Mouse (Mus musculus) cerebral cortex, adult 2 months (tissue): ENCODE results near the gene Catip.

ENCODE experiments used
- WGBS: fragments of 180-500 bp; shearing (Covaris S2); methylation state at CpG from one replicate; pipeline ENCODE4 v1.1.7; 2018; 5-methylcytosine and 5-hydroxymethylcytosine counted together

Gene Catip

DNA sequence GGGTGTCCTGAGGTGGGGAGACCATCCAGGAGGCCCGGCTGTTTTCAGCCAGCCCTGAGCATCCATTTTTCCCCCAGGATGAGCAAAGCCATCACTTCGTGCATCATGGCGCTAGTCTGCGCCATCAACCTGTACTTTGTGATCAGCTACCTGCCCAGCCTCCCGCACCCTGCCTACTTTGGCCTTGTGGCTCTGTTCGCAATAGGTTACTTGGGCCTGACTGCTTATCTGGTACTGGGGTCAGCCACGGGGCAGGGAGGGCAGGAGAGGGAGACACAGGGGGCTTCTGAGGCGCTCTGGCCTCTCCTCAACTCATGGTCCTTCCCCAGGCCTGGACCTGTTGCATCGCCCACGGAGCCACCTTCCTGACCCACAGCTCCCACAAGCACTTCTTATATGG lies 23.2 kb downstream of the Catip start:
- WGBS = 94% methylated on average over 10 of the region's 10 CpGs

DNA sequence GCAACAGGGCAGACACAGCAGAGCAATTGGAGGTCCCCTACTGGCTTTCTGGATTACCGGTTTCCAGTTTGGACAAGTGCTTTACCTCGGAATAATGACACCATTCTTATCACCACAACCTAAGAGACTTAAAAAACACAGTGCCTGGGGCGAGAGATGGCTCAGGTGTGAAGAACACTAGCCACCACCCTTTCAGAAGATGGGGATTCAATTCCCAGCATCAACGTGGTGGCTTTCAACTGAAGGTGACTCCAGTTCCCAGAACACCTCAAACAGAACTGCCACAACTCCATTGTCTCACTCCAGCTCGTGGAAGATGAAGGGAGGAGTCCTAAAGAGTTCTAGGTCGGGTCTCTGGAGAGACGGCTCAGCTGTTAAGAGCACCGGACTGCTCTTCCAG lies 23.6 kb downstream of the Catip start:
- WGBS = 89% methylated on average over 8 of the region's 8 CpGs

DNA sequence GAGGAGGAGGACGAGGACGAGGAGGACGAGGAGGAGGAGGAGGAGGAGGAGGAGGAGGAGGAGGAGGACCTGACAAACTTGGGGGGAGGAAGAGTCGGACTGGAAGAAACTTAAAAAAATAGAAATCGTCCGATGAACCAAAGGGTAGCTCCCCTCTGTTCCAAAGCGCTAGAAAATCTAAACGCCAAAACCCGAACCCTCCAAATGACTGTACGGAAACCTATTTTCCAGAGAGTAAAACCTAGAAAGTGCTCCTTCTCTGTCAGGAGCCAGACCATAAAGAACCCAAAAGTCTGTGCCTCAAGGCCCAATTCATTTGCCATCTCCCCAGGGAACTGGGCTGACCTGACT lies 24.4 kb downstream of the Catip start:
- 28% methylated on average over 7 of the region's 10 CpGs for WGBS

DNA sequence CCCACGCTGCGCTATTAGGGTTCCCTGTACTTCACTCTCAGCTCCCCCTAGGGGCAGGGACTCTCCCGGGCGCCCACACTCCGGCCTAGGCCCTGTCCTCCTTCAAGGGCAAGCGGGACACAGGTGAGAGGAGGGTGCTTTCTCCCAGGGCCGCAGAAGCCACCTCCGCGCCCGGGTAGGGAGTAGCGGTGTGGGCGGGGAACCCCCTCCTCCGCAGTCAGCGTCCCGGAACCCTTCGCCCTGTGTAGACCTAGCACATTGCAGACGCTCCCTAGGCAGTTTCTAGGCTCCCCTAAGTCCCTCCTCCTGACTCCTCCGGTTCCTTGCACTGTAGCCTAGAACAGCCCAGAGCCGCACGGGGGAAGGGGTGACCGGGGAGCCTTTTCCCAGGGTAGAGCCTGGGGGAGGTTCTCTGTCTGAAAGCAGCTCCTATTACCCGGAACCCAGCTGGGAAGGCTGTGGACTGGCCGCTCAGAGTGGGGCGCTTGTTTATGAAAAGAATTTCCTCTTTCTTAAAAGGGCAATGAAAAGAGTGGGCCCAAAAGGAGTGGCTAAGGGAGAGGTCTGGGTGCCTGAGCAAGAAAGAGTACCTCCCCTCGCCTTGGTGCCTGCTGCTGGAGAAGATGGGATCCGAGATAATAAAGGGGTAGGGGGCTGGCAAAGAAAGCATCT lies 24.9 kb downstream of the Catip start:
- under 1% methylated on average over 26 of the region's 26 CpGs for WGBS

DNA sequence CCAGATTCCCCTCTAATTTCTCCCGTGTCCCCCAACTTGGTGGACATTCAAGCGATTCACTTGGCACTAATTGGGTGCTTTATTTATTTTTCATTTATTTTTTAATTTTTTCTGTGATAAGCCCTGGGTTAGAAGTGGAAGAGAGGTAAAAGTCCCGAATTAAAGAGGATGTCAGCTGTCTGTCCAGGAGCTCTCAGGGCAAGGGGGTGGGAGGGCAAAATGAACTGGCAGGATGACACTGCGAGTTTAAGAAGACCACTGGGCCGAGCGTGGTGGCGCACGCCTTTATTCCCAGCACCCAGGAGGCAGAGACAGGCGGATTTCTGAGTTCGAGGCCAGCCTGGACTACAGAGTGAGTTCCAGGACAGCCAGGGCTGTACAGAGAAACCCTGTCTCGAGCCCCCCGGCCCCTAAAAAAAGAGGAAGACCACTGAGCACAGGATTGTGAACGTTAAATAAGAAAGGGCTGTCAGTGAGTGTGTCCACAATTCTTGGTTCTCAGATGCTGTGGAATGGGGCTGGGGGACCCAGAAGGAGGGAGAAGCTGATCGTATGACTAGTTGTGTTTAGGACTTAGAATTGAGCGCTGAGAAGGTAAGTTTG lies 25.6 kb downstream of the Catip start:
- 46% methylated on average over 15 of the region's 15 CpGs for WGBS

DNA sequence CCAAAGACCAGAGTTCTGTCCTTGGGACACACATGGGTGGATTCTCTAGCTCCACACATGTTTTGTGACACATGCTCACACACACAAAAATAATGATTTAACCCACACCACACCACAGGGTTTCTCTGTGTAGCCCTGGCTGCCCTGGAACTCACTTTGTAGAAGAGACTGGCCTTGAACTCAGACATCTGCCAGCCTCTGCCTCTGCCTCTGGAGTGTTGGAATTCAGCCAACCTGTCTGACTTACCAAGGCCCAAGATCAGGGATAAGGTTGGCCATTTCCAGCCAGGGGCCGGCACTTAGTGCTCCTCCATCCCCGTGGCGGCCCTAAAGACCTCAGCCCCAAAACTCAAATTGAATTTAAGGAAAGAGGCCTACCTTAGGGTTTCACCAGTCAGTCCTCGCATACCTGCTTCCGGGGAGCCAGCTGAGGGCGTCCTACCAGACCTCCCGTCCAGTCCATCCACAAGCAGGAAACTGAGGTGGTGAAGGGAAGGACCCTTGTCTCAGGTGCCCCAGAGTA lies 26.6 kb downstream of the Catip start:
- WGBS = 89% methylated on average over 7 of the region's 7 CpGs

DNA sequence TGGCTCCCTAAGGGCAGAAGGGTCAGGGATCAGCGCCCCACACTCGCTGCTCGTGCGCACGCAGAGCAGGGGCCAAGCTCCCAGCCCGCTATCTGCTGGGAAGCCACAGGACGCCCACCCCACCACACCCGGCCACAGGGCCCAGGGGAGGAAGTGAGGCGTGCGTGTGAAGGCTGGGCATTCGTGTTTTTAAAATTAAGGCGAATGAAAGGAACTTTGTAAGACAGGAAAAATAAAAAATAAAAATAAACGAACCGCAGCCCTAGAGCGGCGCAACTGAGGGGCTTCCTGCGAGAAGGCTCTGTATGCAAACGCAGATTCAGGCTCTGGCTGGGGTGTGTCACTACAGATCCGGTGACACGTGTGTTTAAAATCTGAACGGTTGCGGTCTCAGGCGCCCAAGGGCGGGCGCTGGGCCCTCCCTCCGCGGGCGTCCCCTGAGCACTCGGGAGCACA lies 28.0 kb downstream of the Catip start:
- 30% methylated on average over 29 of the region's 29 CpGs for WGBS

DNA sequence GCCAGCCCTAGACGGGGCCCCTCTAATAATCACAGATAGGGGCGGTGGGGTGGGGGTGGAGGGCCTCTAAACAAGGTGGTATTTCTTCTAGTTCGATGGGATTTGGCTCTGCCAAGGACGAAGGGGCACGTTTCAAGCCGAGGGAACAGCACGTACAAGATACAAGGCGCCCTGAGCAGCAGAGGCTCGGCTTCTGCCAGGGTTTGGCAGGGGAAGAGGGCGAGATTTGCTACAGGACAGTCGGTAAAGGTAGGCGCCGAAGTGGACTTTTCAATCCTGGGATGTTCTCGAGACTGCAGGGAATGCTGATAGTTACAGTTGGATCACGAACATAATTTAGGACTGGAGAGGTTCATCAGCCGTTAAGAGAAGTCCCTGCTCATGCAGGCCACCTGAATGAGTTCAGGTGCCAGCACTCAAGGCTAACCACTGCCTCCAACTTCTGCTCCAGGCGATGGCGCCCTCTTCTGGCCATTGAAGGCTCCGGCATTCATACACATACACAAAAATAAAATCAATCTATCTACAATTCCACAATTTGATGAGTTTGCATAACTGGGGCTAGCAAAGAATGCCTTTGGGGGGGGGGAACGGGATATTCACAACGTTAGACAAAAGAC lies 28.5 kb downstream of the Catip start:
- WGBS = 15% methylated on average over 21 of the region's 21 CpGs

DNA sequence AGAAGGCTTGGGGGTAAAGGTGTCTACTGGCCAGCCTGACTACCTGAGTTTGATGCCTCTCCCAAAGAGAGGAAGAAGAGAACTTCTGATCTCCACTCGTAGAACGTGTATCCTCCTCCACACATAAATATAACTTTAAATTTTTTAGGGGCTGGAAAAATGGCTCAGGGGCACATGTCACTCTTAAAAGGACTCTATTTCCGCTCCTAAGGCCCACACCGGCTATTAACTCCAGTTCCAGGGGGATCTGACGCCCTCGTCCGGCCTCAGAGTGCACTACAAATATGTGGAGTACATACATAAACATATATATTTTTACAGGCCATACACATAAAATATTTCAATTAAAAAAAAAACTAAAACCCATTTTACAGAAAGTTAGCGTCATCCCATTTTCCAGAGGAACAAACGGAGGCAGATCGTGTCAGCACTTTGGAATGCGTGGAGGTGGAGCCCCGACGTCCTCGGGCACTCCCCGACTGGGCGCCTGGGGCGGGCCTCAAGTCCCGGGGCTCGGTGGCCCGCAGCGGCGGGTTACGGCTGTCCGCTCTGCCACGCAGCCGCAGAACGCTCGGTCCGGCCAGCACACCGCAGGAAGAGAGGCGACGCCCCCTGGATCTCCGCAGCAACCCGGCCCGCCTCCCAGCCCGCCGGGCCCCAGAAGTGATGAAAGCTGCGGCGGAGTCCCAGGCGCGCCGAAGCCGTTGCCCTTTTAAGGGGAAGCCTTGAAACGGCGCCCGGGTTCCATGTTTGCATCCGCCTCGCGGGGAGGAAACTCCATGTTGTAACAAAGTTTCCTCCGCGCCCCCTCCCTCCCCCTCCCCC lies 29.2 kb downstream of the Catip start, which contains the start of gene Ctdsp1:
Gene Ctdsp1, plus strand, starts transcription at position 586 of the 825 bp plus-strand sequence.
- 2% methylated on average over 51 of the region's 51 CpGs for whole genome bisulfite sequencing

DNA sequence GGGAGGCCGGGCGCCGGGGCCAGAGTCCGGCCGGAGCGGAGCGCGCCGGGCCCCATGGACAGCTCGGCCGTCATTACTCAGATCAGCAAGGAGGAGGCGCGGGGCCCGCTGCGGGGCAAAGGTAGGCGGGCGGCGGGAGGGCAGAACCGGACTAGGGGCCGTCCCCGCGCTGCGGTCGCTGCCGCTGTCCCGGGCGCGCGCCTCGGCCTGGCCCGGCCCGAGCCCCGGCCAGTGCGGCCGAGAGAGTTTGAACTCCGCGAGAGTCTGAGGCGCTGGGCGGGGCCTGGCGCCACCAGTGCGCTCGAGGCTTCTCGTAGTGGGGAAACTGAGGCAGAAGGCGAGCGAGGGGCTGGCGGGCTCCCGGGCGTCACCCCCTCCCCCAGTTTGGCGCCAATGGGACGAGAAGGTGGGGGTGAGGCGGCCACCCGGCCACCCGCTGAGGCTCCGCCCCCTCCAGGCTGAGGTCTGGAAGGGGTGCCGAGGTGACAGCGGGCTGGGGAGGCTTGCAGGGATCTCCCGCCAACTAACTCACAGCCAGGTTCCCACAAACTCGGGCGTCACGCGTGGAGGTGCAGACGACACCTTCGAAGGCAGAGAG lies 30.0 kb downstream of the Catip start:
- under 1% methylated on average over 63 of the region's 63 CpGs for WGBS

DNA sequence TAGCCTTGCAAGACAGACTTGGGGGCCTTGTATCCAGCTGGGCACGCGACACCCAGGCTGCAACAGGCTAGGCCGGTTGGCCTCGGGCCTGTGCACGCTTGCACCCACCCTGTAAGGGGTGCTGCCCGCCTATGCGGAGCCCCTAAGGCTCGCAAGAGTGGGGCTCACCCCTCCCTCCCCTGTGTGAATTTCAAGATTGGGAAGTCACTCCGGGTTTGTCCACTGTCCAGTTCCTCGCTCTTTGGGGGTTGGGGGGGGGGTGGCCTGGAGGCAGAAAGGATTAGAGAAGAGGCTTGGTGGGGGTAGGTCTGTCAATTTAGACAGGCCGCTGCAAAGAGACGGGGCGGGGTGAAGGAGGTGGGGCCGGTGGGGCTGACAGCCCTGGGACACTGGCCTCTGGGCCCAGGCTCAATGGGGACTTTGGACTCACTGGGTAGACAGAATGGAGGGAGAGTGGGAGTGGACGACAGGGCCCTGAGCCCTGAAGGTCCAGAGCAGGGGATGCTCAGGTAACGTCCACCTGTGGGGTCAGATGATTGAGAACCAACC lies 30.6 kb downstream of the Catip start:
- 6% methylated on average over 16 of the region's 16 CpGs for WGBS

DNA sequence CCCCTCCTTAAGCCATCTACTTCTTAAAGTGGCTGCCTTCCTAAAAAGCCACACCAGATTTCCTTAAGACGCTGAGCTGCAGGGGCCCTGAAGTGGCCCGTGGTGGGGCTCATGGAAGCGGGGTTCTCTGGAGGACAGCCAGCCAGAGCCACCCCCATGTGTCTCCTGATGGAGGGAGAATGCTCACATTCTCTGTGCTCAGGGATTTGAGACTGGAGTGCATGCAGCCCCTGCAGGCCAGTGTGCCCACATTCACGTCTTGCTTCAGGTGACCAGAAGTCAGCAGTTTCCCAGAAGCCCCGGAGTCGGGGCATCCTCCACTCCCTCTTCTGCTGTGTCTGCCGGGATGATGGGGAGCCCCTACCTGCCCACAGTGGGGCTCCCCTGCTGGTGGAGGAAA lies 31.1 kb downstream of the Catip start:
- WGBS = 51% methylated on average over 7 of the region's 7 CpGs

DNA sequence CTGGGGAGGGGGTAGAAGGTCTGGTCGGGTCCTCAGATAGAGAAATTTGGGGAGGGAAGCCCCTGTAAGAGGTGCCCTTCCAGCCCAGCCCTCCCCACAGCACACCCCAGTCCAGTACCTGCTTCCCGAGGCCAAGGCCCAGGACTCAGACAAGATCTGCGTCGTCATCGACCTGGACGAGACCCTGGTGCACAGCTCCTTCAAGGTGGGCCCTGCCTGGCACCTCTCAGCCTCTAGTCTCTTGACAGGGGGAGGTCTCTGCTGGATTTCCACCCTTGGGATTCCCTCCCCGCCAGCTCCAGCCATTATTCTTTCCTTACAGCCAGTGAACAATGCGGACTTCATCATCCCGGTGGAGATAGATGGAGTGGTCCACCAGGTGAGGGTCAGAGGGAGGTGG lies 31.8 kb downstream of the Catip start:
- WGBS = 91% methylated on average over 9 of the region's 9 CpGs

DNA sequence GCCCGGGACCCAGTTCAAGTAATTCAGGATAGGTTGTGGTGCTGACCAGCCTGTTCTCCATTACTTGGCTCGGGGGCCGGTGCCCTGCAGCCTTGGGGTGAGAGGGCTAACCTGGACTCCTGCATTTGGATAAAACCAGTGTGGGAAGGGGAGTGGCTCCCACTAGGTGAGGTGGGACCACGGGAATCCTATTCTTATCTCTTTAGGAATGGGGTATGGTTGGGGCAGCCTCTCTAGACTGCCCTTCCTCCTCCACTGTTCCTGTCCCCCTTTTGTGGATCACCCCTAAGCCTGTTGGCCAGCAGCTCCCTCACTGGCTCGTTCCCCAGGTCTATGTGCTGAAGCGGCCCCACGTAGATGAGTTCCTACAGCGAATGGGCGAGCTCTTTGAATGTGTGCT lies 32.4 kb downstream of the Catip start:
- 95% methylated on average over 9 of the region's 9 CpGs for WGBS

DNA sequence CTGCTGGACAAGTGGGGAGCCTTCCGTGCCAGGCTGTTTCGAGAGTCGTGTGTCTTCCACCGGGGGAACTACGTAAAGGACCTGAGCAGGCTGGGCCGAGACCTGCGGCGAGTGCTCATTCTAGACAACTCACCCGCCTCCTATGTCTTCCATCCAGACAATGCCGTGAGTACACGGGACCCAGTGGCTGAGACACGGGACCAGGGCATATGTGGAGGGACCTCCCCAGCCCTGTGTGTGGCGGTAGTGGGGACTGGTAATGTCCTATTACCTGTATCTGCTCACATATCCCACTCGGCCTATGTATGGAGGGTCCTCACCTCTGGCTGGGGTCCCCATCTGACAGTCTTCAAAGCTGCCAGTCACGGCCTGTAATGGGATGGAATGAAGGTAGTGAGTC lies 33.0 kb downstream of the Catip start:
- WGBS = 92% methylated on average over 15 of the region's 15 CpGs

DNA sequence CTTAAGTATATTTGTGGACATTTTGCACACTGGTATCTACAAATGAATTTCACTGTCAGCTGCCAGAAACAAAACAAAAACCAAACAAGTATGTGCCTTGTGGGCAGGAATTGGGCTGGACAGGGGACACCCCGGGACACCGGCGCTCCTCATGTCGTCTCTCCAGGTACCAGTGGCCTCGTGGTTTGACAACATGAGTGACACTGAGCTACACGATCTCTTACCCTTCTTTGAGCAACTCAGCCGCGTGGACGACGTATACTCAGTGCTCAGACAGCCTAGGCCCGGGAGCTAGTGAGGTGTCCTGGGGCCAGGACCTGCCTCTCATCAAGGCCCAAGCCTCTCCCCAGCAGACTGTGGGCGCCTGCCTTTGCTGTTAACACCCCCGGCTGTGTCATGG lies 33.4 kb downstream of the Catip start:
- whole genome bisulfite sequencing = 86% methylated on average over 13 of the region's 13 CpGs

DNA sequence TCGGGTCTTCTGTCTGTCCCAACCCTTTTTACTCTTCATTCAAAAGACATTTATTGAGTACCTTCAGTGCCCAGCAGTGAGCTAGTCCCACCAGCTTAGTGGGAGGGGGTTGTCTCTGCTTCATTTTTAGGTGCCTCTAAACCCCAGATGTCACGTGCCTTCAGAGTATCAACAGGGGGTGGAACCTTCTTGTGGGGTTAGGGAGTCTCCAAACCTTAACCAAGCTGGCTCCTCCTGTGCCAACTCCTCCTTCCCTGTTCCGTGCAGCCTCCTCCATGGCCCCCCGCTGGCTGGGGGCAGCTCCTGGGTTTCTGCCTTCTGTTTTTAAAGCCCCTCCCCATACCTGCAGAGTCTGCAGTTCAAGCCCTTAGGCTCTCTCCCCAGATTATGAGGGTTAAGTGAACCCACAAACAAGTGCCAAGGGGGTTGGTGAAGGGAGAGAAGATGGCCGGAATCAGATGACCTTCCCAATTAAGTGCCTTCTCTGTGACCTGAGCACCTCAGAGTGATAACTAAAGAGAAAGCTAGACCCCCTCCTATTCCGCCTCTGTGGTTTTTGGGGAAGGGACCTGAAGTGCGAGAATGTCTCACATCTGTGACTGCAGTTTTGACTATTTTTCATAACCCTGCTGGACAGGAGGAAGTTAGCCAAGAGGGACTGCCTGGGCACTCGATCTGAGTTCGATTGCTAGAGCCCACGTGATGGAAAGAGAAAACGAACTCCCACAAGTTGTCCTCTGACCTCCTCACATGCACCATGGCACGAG lies 34.7 kb downstream of the Catip start:
- WGBS = 16% methylated on average over 12 of the region's 12 CpGs

DNA sequence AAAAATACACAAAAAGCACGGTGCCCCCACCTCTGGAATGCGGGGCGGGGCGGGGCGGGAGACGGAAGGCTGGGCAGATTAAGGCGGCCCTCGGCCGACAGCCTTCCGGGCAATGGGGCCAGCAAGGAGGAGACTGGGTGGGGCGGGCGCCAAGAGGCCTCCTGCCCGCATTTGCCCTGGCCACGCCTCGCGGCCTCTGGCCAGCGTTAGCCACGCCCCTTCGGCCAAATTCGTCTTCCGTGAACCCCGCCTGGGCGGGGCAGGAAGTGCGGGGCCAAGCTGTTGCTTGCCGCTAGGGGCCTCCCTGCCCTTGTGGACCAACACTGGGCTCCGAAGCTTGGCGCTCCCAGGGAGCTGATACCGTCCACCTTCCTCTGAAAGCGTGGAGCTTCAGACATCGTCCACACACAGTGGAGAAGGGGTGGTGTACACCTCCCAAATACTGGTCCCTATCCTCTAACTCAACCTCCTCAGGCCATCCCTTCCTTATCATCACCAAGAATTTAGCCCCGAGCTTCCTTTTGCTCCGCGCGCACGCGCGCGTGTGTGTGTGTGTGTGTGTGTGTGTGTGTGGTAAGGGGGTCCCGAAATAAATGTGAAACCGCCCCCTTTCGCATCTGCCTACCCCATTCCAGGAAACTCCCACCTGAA lies 35.5 kb downstream of the Catip start:
- WGBS = under 1% methylated on average over 41 of the region's 41 CpGs

DNA sequence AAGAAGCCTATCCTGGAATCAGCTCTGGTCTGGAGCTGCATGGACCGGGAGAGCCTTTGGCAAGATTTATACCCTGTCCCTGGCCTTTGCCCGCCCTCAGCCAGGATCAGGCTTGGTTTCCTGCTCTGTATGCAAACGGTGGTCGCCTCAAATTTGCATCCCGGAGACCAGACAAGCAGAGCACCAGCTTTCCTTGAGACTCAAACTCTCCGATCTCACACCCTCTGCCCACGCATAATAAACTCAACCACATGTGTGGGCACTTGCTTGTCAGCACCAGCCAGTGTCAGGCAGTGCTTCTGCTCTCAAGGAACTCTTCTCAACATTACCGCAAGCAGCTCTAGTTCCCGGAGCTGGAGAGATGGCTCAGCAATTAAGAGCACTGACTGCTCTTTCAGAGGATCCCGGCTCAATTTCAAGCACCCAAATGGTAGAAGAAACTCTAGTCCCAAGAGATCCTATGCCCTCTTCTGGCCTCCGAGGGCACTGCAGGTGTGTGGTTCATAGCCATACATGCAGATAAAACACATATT lies 36.1 kb downstream of the Catip start:
- 3% methylated on average over 11 of the region's 11 CpGs for WGBS

DNA sequence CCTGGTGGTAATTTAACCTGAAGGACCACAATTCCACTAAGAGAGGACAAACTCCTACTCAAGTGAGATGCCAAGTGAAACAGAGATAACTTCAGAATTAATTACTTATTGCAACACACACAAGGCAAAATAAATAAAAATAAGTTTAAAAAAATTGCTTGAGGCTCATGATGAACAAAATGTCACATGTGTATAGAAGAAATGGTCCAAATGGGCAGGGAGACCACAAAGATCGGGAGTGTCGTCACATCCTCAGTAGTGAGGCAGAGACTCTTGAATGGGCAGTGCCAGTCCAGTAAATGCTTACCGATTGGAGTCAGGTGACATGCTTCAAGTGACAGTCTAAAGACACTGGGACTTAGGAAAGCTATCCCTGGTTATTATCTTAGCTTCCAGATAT lies 38.6 kb downstream of the Catip start:
- WGBS = 86% methylated on average over 3 of the region's 3 CpGs
